Mouse (Mus musculus): ENCODE measurements at regions not wholly inside any gene's neighbourhood (a gene's known extent, or its start where the extent isn't known, plus 50 kb on each side); places are given as distances from the start of the nearest gene placed in this dataset.
"Not testable (repeated sequence)": the region's sequence is repeated elsewhere in the genome, so short reads cannot be mapped to it uniquely, and the experiment has no call there.

DNA sequence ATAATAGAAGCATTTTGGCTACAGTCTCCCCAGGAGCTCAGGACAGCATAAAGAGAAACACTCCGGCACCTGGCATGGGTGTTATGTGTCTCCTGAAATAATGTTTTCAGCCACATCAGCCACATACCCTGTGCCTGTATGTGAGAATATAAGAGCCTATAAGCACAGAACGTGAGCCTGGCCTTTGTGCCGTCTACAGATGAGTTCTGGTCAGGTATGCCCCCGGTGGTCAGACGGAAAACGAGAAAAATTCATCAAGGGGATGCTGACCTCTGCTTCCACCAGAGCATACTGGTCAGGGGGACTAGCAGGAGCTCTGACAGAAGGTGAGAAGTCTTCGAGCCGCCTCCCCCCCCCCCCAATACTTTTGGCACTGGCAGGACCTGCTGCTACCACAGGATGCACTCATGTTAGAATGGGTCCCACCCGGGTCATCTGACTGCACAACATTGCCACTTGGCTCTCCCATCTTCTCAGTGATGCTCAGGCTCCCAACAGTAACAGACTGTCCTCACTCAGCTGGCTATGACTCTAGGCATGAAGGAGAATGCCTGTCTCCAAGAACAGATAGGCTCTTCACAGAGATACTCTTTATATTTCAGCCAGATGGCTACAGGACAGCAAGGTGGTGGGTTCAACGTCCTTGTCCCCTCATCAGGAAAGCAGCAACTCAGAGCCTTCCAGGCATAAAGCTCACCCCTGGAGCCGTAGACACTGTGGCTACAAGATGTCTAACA is 401.2 kb upstream of the Jmjd1c start:
- DNase-seq (ENCODE audit: low spot score), result no peak
- no peak overlapping the region for H3K4me3 ChIP-seq (ENCODE audit: low read depth, low read length)
- H3K9ac ChIP-seq (ENCODE audit: low read length), result no peak overlapping the region
- H3K4me1 ChIP-seq (ENCODE audit: control insufficient read depth, insufficient read depth, low read length), result no peaks in the 10 kb centered on the region
- H3K4me2 ChIP-seq (ENCODE audit: low read depth), result no peak overlapping the region
- H3K9me3 ChIP-seq (ENCODE audit: control insufficient read depth, low read length), result no peaks in the 10 kb centered on the region
- H3K27me3 ChIP-seq (ENCODE audit: control insufficient read depth, insufficient read depth, low read length), result no peaks in the 10 kb centered on the region
- no peak overlapping the region for H3K27ac ChIP-seq (ENCODE audit: low read depth, low read length)
- WGBS, result 89% methylated on average over 11 of the region's 11 CpGs
- no peak for ATAC-seq (ENCODE audit: insufficient read depth, low FRiP score, low TSS enrichment)
- no peaks in the 10 kb centered on the region for H3K36me3 ChIP-seq (ENCODE audit: control insufficient read depth, insufficient read depth, low read length)

DNA sequence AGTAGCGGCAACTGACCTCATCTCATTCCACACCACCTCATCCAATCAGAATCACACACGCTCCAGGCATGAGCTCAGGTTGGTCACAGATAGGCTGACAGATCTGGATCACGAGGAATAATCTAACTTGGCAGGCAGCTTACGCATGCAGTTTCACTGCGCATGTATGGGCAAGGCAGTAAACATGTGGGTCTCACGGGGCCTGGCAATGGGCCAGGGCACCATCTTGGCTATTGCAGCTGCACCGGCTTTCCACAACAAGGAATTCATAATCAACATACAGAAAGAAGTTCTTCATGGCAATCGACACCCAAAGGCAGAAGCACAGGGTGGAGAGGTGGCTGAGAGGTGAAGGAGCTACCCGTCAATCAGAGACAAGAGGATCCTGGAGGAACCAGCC is 381.0 kb upstream of the Jmjd1c start:
- H3K4me2 ChIP-seq (ENCODE audit: low read depth); H3K27ac ChIP-seq (ENCODE audit: low read depth, low read length); DNase-seq (ENCODE audit: low spot score); H3K9me3 ChIP-seq (ENCODE audit: control insufficient read depth, low read length); H3K36me3 ChIP-seq (ENCODE audit: control insufficient read depth, insufficient read depth, low read length); H3K4me3 ChIP-seq (ENCODE audit: low read depth, low read length); H3K27me3 ChIP-seq (ENCODE audit: control insufficient read depth, insufficient read depth, low read length); H3K9ac ChIP-seq (ENCODE audit: low read length); H3K4me1 ChIP-seq (ENCODE audit: control insufficient read depth, insufficient read depth, low read length); ATAC-seq (ENCODE audit: insufficient read depth, low FRiP score, low TSS enrichment): not testable (repeated sequence)
- WGBS, result 96% methylated on average over 9 of the region's 9 CpGs

DNA sequence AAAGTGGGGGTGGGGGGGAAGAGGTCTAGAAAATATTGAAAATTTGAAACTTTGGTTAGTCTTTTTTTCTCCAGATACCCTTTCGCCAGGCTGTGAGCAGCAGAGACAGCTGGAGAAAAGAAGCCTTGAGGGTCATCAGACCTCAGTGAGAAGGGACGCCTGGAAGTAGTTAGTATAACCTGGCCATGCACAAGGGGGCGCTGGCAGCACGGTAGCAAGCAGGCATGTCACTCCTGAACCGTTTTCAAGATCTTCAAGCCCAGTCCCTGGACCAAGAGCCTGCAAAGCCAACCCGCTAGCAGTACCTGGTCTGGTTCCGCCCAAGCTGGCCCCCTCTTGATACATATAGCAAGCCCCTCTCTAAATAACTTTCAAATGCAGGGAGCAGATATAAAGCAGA is 378.0 kb upstream of the Jmjd1c start:
- no peaks in the 10 kb centered on the region for H3K4me1 ChIP-seq (ENCODE audit: control insufficient read depth, insufficient read depth, low read length)
- ATAC-seq (ENCODE audit: insufficient read depth, low FRiP score, low TSS enrichment) (no peak), DNase-seq (ENCODE audit: low spot score) (no peak)
- no peaks in the 10 kb centered on the region for H3K36me3 ChIP-seq (ENCODE audit: control insufficient read depth, insufficient read depth, low read length)
- H3K9ac ChIP-seq (ENCODE audit: low read length), result no peak overlapping the region
- H3K4me3 ChIP-seq (ENCODE audit: low read depth, low read length), result no peak overlapping the region
- no peak overlapping the region for H3K27ac ChIP-seq (ENCODE audit: low read depth, low read length)
- WGBS, result 73% methylated on average over 7 of the region's 7 CpGs
- no peaks in the 10 kb centered on the region for H3K9me3 ChIP-seq (ENCODE audit: control insufficient read depth, low read length)
- H3K4me2 ChIP-seq (ENCODE audit: low read depth), result no peak overlapping the region
- no peaks in the 10 kb centered on the region for H3K27me3 ChIP-seq (ENCODE audit: control insufficient read depth, insufficient read depth, low read length)

DNA sequence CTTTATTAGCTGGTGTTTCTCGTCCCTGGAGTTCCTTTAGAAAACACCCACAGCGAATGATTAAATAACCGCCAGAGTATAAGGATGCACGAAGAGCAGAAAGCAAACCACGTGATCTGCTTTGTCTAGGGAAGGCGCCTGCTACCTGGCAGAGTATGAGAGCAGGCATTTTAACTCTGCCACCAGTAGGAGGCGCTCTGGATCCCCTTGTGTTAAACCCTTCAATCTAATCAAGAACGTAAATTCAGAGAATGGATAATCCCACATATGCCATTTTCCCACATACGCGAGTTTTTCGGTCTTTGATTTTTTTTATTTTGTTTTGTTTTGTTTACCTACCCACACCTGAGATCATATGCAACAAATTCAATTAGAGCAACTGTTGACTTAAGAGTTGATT is 376.1 kb upstream of the Jmjd1c start:
- DNase-seq (ENCODE audit: low spot score) (no peak), ATAC-seq (ENCODE audit: insufficient read depth, low FRiP score, low TSS enrichment) (no peak)
- Histone ChIP-seq H3K27me3 (ENCODE audit: control insufficient read depth, insufficient read depth, low read length) (no peaks in the 10 kb centered on the region), H3K9ac (ENCODE audit: low read length) (no peak overlapping the region), H3K36me3 (ENCODE audit: control insufficient read depth, insufficient read depth, low read length) (no peaks in the 10 kb centered on the region), H3K9me3 (ENCODE audit: control insufficient read depth, low read length) (no peaks in the 10 kb centered on the region), H3K4me2 (ENCODE audit: low read depth) (no peak overlapping the region), H3K4me1 (ENCODE audit: control insufficient read depth, insufficient read depth, low read length) (no peaks in the 10 kb centered on the region), H3K27ac (ENCODE audit: low read depth, low read length) (no peak overlapping the region), H3K4me3 (ENCODE audit: low read depth, low read length) (no peak overlapping the region)
- WGBS, result 92% methylated on average over 11 of the region's 11 CpGs

DNA sequence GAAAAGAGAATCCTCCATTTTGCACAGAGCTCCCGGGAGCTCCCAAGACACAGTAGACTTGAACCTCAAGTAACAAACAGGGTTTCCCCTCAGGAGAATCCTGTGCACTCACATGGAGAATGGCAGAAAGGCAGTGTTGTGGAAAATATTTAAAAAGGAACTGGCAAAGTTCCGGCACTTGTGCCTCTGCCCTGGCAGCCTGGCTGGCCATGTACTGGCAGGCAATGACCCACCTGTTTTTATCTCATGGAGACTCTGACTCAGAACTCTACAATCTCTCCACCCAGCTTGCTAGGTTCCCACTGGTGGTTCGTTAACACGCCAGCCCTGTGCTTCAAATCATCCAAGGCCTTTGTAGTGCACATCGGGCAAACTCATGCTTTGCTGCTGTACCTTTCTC is 362.3 kb upstream of the Jmjd1c start:
- Histone ChIP-seq H3K9ac (ENCODE audit: low read length) (no peak overlapping the region), H3K9me3 (ENCODE audit: control insufficient read depth, low read length) (no peaks in the 10 kb centered on the region), H3K27me3 (ENCODE audit: control insufficient read depth, insufficient read depth, low read length) (no peaks in the 10 kb centered on the region), H3K4me2 (ENCODE audit: low read depth) (no peak overlapping the region), H3K4me1 (ENCODE audit: control insufficient read depth, insufficient read depth, low read length) (no peaks in the 10 kb centered on the region), H3K4me3 (ENCODE audit: low read depth, low read length) (no peak overlapping the region), H3K27ac (ENCODE audit: low read depth, low read length) (no peak overlapping the region), H3K36me3 (ENCODE audit: control insufficient read depth, insufficient read depth, low read length) (no peaks in the 10 kb centered on the region)
- ATAC-seq (ENCODE audit: insufficient read depth, low FRiP score, low TSS enrichment) (no peak), DNase-seq (ENCODE audit: low spot score) (no peak)
- 91% methylated on average over 5 of the region's 5 CpGs for WGBS

DNA sequence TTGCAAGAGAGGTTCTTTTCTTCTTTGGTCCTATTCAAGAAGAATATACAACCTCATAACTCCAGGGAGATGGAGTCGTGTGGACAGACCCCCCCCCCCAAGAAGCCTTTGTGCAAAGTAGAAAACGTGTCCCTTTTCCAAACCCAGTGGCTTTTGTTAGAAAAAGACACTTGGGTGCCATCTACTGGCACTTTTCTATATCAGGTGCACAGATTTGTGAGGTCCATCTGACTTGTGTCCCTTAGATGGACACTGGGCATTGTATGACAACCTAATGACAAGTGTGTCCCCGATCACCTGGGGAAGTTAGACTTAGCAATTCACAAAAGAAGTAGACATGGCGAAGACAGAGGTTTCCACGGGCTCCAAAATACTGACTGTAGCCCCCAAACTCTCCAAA is 361.1 kb upstream of the Jmjd1c start:
- no peak overlapping the region for H3K4me2 ChIP-seq (ENCODE audit: low read depth)
- H3K9me3 ChIP-seq (ENCODE audit: control insufficient read depth, low read length), result no peaks in the 10 kb centered on the region
- H3K4me1 ChIP-seq (ENCODE audit: control insufficient read depth, insufficient read depth, low read length), result no peaks in the 10 kb centered on the region
- no peak overlapping the region for H3K4me3 ChIP-seq (ENCODE audit: low read depth, low read length)
- no peak for ATAC-seq (ENCODE audit: insufficient read depth, low FRiP score, low TSS enrichment)
- no peak for DNase-seq (ENCODE audit: low spot score)
- H3K27ac ChIP-seq (ENCODE audit: low read depth, low read length), result no peak overlapping the region
- no peaks in the 10 kb centered on the region for H3K36me3 ChIP-seq (ENCODE audit: control insufficient read depth, insufficient read depth, low read length)
- H3K27me3 ChIP-seq (ENCODE audit: control insufficient read depth, insufficient read depth, low read length), result no peaks in the 10 kb centered on the region
- WGBS, result 65% methylated on average over 5 of the region's 5 CpGs
- H3K9ac ChIP-seq (ENCODE audit: low read length), result no peak overlapping the region

DNA sequence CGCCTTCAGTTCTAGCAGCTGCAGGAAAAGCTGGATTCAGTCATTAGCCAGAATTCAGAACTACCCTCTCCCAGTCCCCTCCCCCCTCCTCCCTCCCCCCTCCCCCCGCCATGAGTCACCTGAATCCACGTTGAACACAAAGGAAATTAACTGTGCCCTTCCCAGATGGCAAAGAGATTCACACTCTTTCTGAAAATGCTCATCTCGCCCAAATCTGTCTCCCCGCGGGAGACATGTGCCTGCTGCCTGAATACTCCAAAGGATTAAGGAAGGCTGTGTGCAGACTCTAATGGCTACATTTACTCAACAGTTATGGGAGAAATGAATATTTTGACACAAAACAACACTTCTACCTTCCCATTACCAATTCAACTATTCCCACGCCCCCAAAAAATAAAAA is 356.9 kb upstream of the Jmjd1c start:
- Histone ChIP-seq H3K4me3 (ENCODE audit: low read depth, low read length) (no peak overlapping the region), H3K36me3 (ENCODE audit: control insufficient read depth, insufficient read depth, low read length) (no peaks in the 10 kb centered on the region), H3K27me3 (ENCODE audit: control insufficient read depth, insufficient read depth, low read length) (no peaks in the 10 kb centered on the region), H3K9ac (ENCODE audit: low read length) (no peak overlapping the region), H3K4me2 (ENCODE audit: low read depth) (no peak overlapping the region), H3K27ac (ENCODE audit: low read depth, low read length) (no peak overlapping the region), H3K4me1 (ENCODE audit: control insufficient read depth, insufficient read depth, low read length) (no peaks in the 10 kb centered on the region), H3K9me3 (ENCODE audit: control insufficient read depth, low read length) (no peaks in the 10 kb centered on the region)
- no peak for DNase-seq (ENCODE audit: low spot score)
- no peak for ATAC-seq (ENCODE audit: insufficient read depth, low FRiP score, low TSS enrichment)
- 73% methylated on average over 6 of the region's 7 CpGs for WGBS

DNA sequence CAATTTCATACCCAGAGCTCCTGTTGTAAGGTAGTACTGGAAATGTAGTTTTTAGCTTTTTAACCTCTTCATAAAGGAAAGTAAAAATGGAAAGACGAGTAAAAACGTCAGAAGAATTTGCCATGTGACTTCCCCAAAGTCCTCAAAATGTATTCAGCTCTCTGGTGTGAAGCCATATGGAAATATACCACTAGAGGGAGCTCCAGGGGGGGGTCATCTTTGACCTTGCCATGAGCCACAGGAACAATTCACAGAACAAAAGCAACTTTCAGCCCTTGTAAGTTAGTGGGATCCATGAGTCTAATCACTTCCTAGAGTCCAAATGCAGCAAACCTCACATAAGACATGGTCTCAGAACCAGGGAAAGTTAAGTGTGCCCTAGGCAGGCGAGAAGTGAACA is 354.1 kb upstream of the Jmjd1c start:
- Histone ChIP-seq H3K9me3 (ENCODE audit: control insufficient read depth, low read length) (no peaks in the 10 kb centered on the region), H3K4me3 (ENCODE audit: low read depth, low read length) (no peak overlapping the region), H3K4me1 (ENCODE audit: control insufficient read depth, insufficient read depth, low read length) (no peaks in the 10 kb centered on the region), H3K4me2 (ENCODE audit: low read depth) (no peak overlapping the region), H3K36me3 (ENCODE audit: control insufficient read depth, insufficient read depth, low read length) (no peaks in the 10 kb centered on the region), H3K9ac (ENCODE audit: low read length) (no peak overlapping the region), H3K27me3 (ENCODE audit: control insufficient read depth, insufficient read depth, low read length) (no peaks in the 10 kb centered on the region), H3K27ac (ENCODE audit: low read depth, low read length) (no peak overlapping the region)
- ATAC-seq (ENCODE audit: insufficient read depth, low FRiP score, low TSS enrichment) (no peak), DNase-seq (ENCODE audit: low spot score) (no peak)
- WGBS, result 64% methylated on average over 3 of the region's 3 CpGs

DNA sequence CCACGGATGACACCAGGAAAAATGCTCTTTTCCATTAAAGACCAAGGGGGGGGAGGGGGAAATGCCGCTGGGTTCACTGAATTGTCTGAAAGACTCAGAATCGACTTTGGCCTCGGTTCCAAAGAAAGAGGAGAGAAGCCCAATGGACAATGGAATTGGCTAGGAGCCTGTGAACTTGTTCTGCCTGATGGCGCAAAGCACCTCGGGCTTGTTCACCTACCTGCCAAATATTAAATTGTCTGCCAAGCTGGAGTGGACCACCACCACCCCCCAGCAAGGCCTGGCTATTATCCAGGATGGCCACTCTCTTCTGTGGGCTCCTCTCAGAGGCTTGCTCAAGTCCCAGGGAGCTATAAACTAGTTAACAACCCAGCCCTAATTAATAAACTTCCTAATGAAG is 352.7 kb upstream of the Jmjd1c start:
- WGBS, result 81% methylated on average over 6 of the region's 6 CpGs
- Histone ChIP-seq H3K36me3 (ENCODE audit: control insufficient read depth, insufficient read depth, low read length) (no peaks in the 10 kb centered on the region), H3K4me1 (ENCODE audit: control insufficient read depth, insufficient read depth, low read length) (no peaks in the 10 kb centered on the region), H3K9me3 (ENCODE audit: control insufficient read depth, low read length) (no peaks in the 10 kb centered on the region), H3K4me3 (ENCODE audit: low read depth, low read length) (no peak overlapping the region), H3K9ac (ENCODE audit: low read length) (no peak overlapping the region), H3K27ac (ENCODE audit: low read depth, low read length) (no peak overlapping the region), H3K27me3 (ENCODE audit: control insufficient read depth, insufficient read depth, low read length) (no peaks in the 10 kb centered on the region), H3K4me2 (ENCODE audit: low read depth) (no peak overlapping the region)
- no peak for DNase-seq (ENCODE audit: low spot score)
- no peak for ATAC-seq (ENCODE audit: insufficient read depth, low FRiP score, low TSS enrichment)
